Mouse (Mus musculus): ENCODE measurements at regions not wholly inside any gene's neighbourhood (a gene's known extent, or its start where the extent isn't known, plus 50 kb on each side); places are given as distances from the start of the nearest gene placed in this dataset.

- no peaks in the 10 kb centered on the region for H3K9me3 ChIP-seq (replicated peaks; ENCODE audit: insufficient read depth, low read length)
- H3K36me3 ChIP-seq (ENCODE audit: control insufficient read depth in 1 of 2, insufficient read depth in 2 of 2, low read length in 2 of 2): no peaks in the 10 kb centered on the region
- no peak overlapping the region for H3K27ac ChIP-seq (ENCODE audit: control insufficient read depth, low read depth, low read length)
- no peaks in the 10 kb centered on the region for H3K79me2 ChIP-seq (ENCODE audit: control insufficient read depth, insufficient read depth, low read length, poor library complexity)
- H3K9ac ChIP-seq (ENCODE audit: control insufficient read depth, low read depth, low read length, poor library complexity, severe bottlenecking): no peak overlapping the region
- no peaks in the 10 kb centered on the region for H3K4me1 ChIP-seq (ENCODE audit: control insufficient read depth in 1 of 2, insufficient read depth in 2 of 2, low read length in 2 of 2)
- H3K4me3 ChIP-seq (ENCODE audit: control insufficient read depth in 1 of 2, insufficient read depth in 1 of 2, low read depth in 2 of 2, low read length in 2 of 2): no peak overlapping the region
- H3K27me3 ChIP-seq (ENCODE audit: control insufficient read depth in 1 of 2, insufficient read depth in 2 of 2, low read length in 2 of 2): no peaks in the 10 kb centered on the region
- no peak for TF ChIP-seq TCF12 (IDR thresholded peaks at IDR 0.05; ENCODE audit: low read depth, low read length)
- TF ChIP-seq POLR2AphosphoS5 (IDR thresholded peaks at IDR 0.05; ENCODE audit: borderline replicate concordance, low read depth, low read length): no peak
- no peak for TF ChIP-seq CTCF (IDR thresholded peaks at IDR 0.05 in 2 of 3, conservative IDR thresholded peaks at IDR 0.05 in 1 of 3; ENCODE audit: control insufficient read depth in 1 of 3, insufficient read depth in 1 of 3, low read depth in 2 of 3, low read length in 3 of 3, poor library complexity in 1 of 3, severe bottlenecking in 1 of 3)
- no peak for TF ChIP-seq ZC3H11A (IDR thresholded peaks at IDR 0.05; ENCODE audit: low read depth, low read length)
- TF ChIP-seq MEF2A (IDR thresholded peaks at IDR 0.05; ENCODE audit: extremely low read depth, insufficient replicate concordance, low read depth, low read length, poor library complexity, severe bottlenecking): no peak
- no peak for TF ChIP-seq ZMIZ1 (IDR thresholded peaks at IDR 0.05; ENCODE audit: low read depth, low read length)
- no peak for TF ChIP-seq ZNF384 (IDR thresholded peaks at IDR 0.05; ENCODE audit: low read depth, low read length)
- no peak for TF ChIP-seq MXI1 (IDR thresholded peaks at IDR 0.05; ENCODE audit: low read depth, low read length)
- no peak for TF ChIP-seq MAZ (IDR thresholded peaks at IDR 0.05; ENCODE audit: low read depth, low read length)
- TF ChIP-seq MYC (IDR thresholded peaks at IDR 0.05; ENCODE audit: low read depth, low read length): no peak
- no peak for TF ChIP-seq USF1 (IDR thresholded peaks at IDR 0.05; ENCODE audit: low read depth, low read length)
- no peak for TF ChIP-seq E2F4 (IDR thresholded peaks at IDR 0.05; ENCODE audit: borderline replicate concordance, low read depth, low read length)
- TF ChIP-seq RCOR1 (IDR thresholded peaks at IDR 0.05; ENCODE audit: low read depth, low read length): no peak
- no peak for TF ChIP-seq ELF1 (IDR thresholded peaks at IDR 0.05; ENCODE audit: low read depth, low read length)
- TF ChIP-seq KAT2A (conservative IDR thresholded peaks at IDR 0.05; ENCODE audit: low read depth, low read length): no peak
- no peak for TF ChIP-seq MYB (IDR thresholded peaks at IDR 0.05; ENCODE audit: low read depth, low read length)
- no peak for TF ChIP-seq SIN3A (IDR thresholded peaks at IDR 0.05; ENCODE audit: low read length)
- no peak for TF ChIP-seq TBP (IDR thresholded peaks at IDR 0.05; ENCODE audit: low read depth, low read length)
- no peak for TF ChIP-seq JUND (IDR thresholded peaks at IDR 0.05; ENCODE audit: low read depth, low read length)
- DNase-seq (ENCODE audit: low read depth, low spot score): no peak
These were observed 162.2 kb upstream of the Tmem161b start for GRCm38 (mm10) chr13:84059661-84060452.

DNA sequence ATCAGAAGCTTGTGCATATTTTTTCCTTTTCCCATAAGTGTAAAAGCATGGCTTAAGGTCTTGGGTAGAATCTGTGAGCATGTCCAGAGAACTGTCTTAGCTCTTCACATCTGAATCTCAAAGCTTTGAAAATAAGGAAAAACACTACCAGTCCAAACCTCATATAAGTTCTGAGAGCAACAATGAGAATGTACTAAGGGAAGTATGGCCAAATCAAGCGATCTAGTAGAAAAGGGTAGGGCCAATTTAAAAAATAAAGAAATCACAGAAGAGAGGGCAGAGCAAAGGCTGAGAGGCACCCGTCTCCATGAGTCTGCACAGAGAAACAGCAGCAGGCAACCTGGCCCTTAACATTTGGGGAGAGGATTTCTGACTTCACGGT is 161.7 kb upstream of the Tmem161b start:
- H3K27me3 ChIP-seq (ENCODE audit: control insufficient read depth in 1 of 2, insufficient read depth in 2 of 2, low read length in 2 of 2): no peaks in the 10 kb centered on the region

More for the DNA sequence above, 161.7 kb upstream of the Tmem161b start:
- no peak for DNase-seq (ENCODE audit: low read depth, low spot score)
- Histone ChIP-seq H3K27ac (ENCODE audit: control insufficient read depth, low read depth, low read length) (no peak overlapping the region), H3K79me2 (ENCODE audit: control insufficient read depth, insufficient read depth, low read length, poor library complexity) (no peaks in the 10 kb centered on the region), H3K36me3 (ENCODE audit: control insufficient read depth in 1 of 2, insufficient read depth in 2 of 2, low read length in 2 of 2) (no peaks in the 10 kb centered on the region), H3K9ac (ENCODE audit: control insufficient read depth, low read depth, low read length, poor library complexity, severe bottlenecking) (no peak overlapping the region), H3K4me3 (ENCODE audit: control insufficient read depth in 1 of 2, insufficient read depth in 1 of 2, low read depth in 2 of 2, low read length in 2 of 2) (no peak overlapping the region), H3K9me3 (replicated peaks; ENCODE audit: insufficient read depth, low read length) (no peaks in the 10 kb centered on the region), H3K4me1 (ENCODE audit: control insufficient read depth in 1 of 2, insufficient read depth in 2 of 2, low read length in 2 of 2) (no peaks in the 10 kb centered on the region)
- TF ChIP-seq MYB (IDR thresholded peaks at IDR 0.05; ENCODE audit: low read depth, low read length): no peak
- TF ChIP-seq NRF1 (IDR thresholded peaks at IDR 0.05; ENCODE audit: insufficient read depth, low read depth, low read length, poor library complexity, severe bottlenecking): no peak
- TF ChIP-seq MAZ (IDR thresholded peaks at IDR 0.05; ENCODE audit: low read depth, low read length): no peak
- no peak for TF ChIP-seq USF2 (IDR thresholded peaks at IDR 0.05; ENCODE audit: borderline replicate concordance in 1 of 2, insufficient read depth in 1 of 2, low read depth in 1 of 2, low read length in 2 of 2)
- no peak for TF ChIP-seq EP300 (IDR thresholded peaks at IDR 0.05; ENCODE audit: low read depth in 1 of 2, low read length in 2 of 2)
- TF ChIP-seq HCFC1 (IDR thresholded peaks at IDR 0.05; ENCODE audit: low read depth, low read length): no peak
- no peak for TF ChIP-seq ZNF384 (IDR thresholded peaks at IDR 0.05; ENCODE audit: low read depth, low read length)
- no peak for TF ChIP-seq MEF2A (IDR thresholded peaks at IDR 0.05; ENCODE audit: extremely low read depth, insufficient replicate concordance, low read depth, low read length, poor library complexity, severe bottlenecking)
- TF ChIP-seq USF1 (IDR thresholded peaks at IDR 0.05; ENCODE audit: low read depth, low read length): no peak
- TF ChIP-seq POLR2A (IDR thresholded peaks at IDR 0.05; ENCODE audit: control insufficient read depth in 1 of 2, insufficient read depth in 1 of 2, low read depth in 1 of 2, low read length in 2 of 2, poor library complexity in 1 of 2): no peak
- TF ChIP-seq POLR2AphosphoS2 (IDR thresholded peaks at IDR 0.05; ENCODE audit: low read length): no peak
- no peak for TF ChIP-seq SIN3A (IDR thresholded peaks at IDR 0.05; ENCODE audit: low read length)
- TF ChIP-seq TBP (IDR thresholded peaks at IDR 0.05; ENCODE audit: low read depth, low read length): no peak
